Mouse (Mus musculus): ENCODE measurements at regions not wholly inside any gene's neighbourhood (a gene's known extent, or its start where the extent isn't known, plus 50 kb on each side); places are given as distances from the start of the nearest gene placed in this dataset.

GRCm38 (mm10) chr13:97645107-97646020, 115.1 kb downstream of the Gm10260 start:
- Histone ChIP-seq H3K27me3 (ENCODE audit: control insufficient read depth, insufficient read depth, low read length) (no peaks in the 10 kb centered on the region), H3K4me3 (ENCODE audit: low read depth, low read length) (no peak overlapping the region), H3K9me3 (ENCODE audit: control insufficient read depth, low read length) (no peaks in the 10 kb centered on the region), H3K27ac (ENCODE audit: low read depth, low read length) (no peak overlapping the region), H3K4me1 (ENCODE audit: control insufficient read depth, insufficient read depth, low read length) (no peaks in the 10 kb centered on the region), H3K9ac (replicated peaks; ENCODE audit: low read depth, low read length) (no peak overlapping the region), H3K4me2 (ENCODE audit: low read depth, low read length) (no peak overlapping the region), H3K36me3 (ENCODE audit: control insufficient read depth, insufficient read depth, low read length) (no peaks in the 10 kb centered on the region)
- ATAC-seq (ENCODE audit: low read depth): no peak
- 75% methylated on average over 15 of the region's 15 CpGs for WGBS

- no peak for ATAC-seq (ENCODE audit: low read depth)
- Histone ChIP-seq H3K36me3 (ENCODE audit: control insufficient read depth, insufficient read depth, low read length) (no peaks in the 10 kb centered on the region), H3K27me3 (ENCODE audit: control insufficient read depth, insufficient read depth, low read length) (no peaks in the 10 kb centered on the region), H3K9me3 (ENCODE audit: control insufficient read depth, low read length) (no peaks in the 10 kb centered on the region), H3K4me3 (ENCODE audit: low read depth, low read length) (no peak overlapping the region), H3K9ac (replicated peaks; ENCODE audit: low read depth, low read length) (no peak overlapping the region), H3K4me2 (ENCODE audit: low read depth, low read length) (no peak overlapping the region), H3K27ac (ENCODE audit: low read depth, low read length) (no peak overlapping the region), H3K4me1 (ENCODE audit: control insufficient read depth, insufficient read depth, low read length) (no peaks in the 10 kb centered on the region)
- 87% methylated on average over 3 of the region's 3 CpGs for WGBS
Observed at GRCm38 (mm10) chr13:97640236-97640635, 120.2 kb downstream of the Gm10260 start.

GRCm38 (mm10) chr13:97639656-97640055, 120.8 kb downstream of the Gm10260 start:
- Histone ChIP-seq H3K4me1 (ENCODE audit: control insufficient read depth, insufficient read depth, low read length) (no peaks in the 10 kb centered on the region), H3K36me3 (ENCODE audit: control insufficient read depth, insufficient read depth, low read length) (no peaks in the 10 kb centered on the region), H3K27ac (ENCODE audit: low read depth, low read length) (no peak overlapping the region), H3K27me3 (ENCODE audit: control insufficient read depth, insufficient read depth, low read length) (no peaks in the 10 kb centered on the region), H3K4me3 (ENCODE audit: low read depth, low read length) (no peak overlapping the region), H3K9ac (replicated peaks; ENCODE audit: low read depth, low read length) (no peak overlapping the region), H3K9me3 (ENCODE audit: control insufficient read depth, low read length) (no peaks in the 10 kb centered on the region), H3K4me2 (ENCODE audit: low read depth, low read length) (no peak overlapping the region)
- no peak for ATAC-seq (ENCODE audit: low read depth)
- 78% methylated on average over 3 of the region's 3 CpGs for WGBS

- Histone ChIP-seq H3K9me3 (ENCODE audit: control insufficient read depth, low read length) (no peaks in the 10 kb centered on the region), H3K36me3 (ENCODE audit: control insufficient read depth, insufficient read depth, low read length) (no peaks in the 10 kb centered on the region), H3K9ac (replicated peaks; ENCODE audit: low read depth, low read length) (no peak overlapping the region), H3K4me2 (ENCODE audit: low read depth, low read length) (no peak overlapping the region), H3K4me1 (ENCODE audit: control insufficient read depth, insufficient read depth, low read length) (no peaks in the 10 kb centered on the region), H3K27me3 (ENCODE audit: control insufficient read depth, insufficient read depth, low read length) (no peaks in the 10 kb centered on the region), H3K27ac (ENCODE audit: low read depth, low read length) (no peak overlapping the region), H3K4me3 (ENCODE audit: low read depth, low read length) (no peak overlapping the region)
- 70% methylated on average over 5 of the region's 5 CpGs for WGBS
- no peak for ATAC-seq (ENCODE audit: low read depth)
Observed at GRCm38 (mm10) chr13:97638457-97639088, 121.9 kb downstream of the Gm10260 start.

GRCm38 (mm10) chr13:97637506-97637905, 122.9 kb downstream of the Gm10260 start:
- H3K27me3 ChIP-seq (ENCODE audit: control insufficient read depth, insufficient read depth, low read length): no peaks in the 10 kb centered on the region
- H3K9ac ChIP-seq (replicated peaks; ENCODE audit: low read depth, low read length): no peak overlapping the region
- no peak overlapping the region for H3K27ac ChIP-seq (ENCODE audit: low read depth, low read length)
- H3K4me2 ChIP-seq (ENCODE audit: low read depth, low read length): no peak overlapping the region
- H3K36me3 ChIP-seq (ENCODE audit: control insufficient read depth, insufficient read depth, low read length): no peaks in the 10 kb centered on the region
- no peak for ATAC-seq (ENCODE audit: low read depth)
- no peak overlapping the region for H3K4me3 ChIP-seq (ENCODE audit: low read depth, low read length)
- no peaks in the 10 kb centered on the region for H3K4me1 ChIP-seq (ENCODE audit: control insufficient read depth, insufficient read depth, low read length)
- 95% methylated on average over 6 of the region's 6 CpGs for WGBS
- H3K9me3 ChIP-seq (ENCODE audit: control insufficient read depth, low read length): no peaks in the 10 kb centered on the region

GRCm38 (mm10) chr13:97634041-97634788, 126.2 kb downstream of the Gm10260 start:
- no peak overlapping the region for H3K4me3 ChIP-seq (ENCODE audit: low read depth, low read length)
- no peak for ATAC-seq (ENCODE audit: low read depth)

GRCm38 (mm10) chr13:97633551-97633950, 126.9 kb downstream of the Gm10260 start:
- Histone ChIP-seq H3K9ac (replicated peaks; ENCODE audit: low read depth, low read length) (no peak overlapping the region), H3K4me2 (ENCODE audit: low read depth, low read length) (no peak overlapping the region), H3K36me3 (ENCODE audit: control insufficient read depth, insufficient read depth, low read length) (no peaks in the 10 kb centered on the region), H3K27me3 (ENCODE audit: control insufficient read depth, insufficient read depth, low read length) (no peaks in the 10 kb centered on the region), H3K27ac (ENCODE audit: low read depth, low read length) (no peak overlapping the region), H3K4me1 (ENCODE audit: control insufficient read depth, insufficient read depth, low read length) (no peaks in the 10 kb centered on the region), H3K9me3 (ENCODE audit: control insufficient read depth, low read length) (no peaks in the 10 kb centered on the region), H3K4me3 (ENCODE audit: low read depth, low read length) (no peak overlapping the region)
- ATAC-seq (ENCODE audit: low read depth): no peak
- 80% methylated on average over 4 of the region's 4 CpGs for WGBS

More at GRCm38 (mm10) chr13:97634041-97634788, 126.2 kb downstream of the Gm10260 start:
- H3K27ac ChIP-seq (ENCODE audit: low read depth, low read length): no peak overlapping the region
- no peaks in the 10 kb centered on the region for H3K9me3 ChIP-seq (ENCODE audit: control insufficient read depth, low read length)
- H3K9ac ChIP-seq (replicated peaks; ENCODE audit: low read depth, low read length): no peak overlapping the region
- no peaks in the 10 kb centered on the region for H3K27me3 ChIP-seq (ENCODE audit: control insufficient read depth, insufficient read depth, low read length)
- H3K4me2 ChIP-seq (ENCODE audit: low read depth, low read length): no peak overlapping the region
- no peaks in the 10 kb centered on the region for H3K4me1 ChIP-seq (ENCODE audit: control insufficient read depth, insufficient read depth, low read length)
- 75% methylated on average over 8 of the region's 8 CpGs for WGBS
- no peaks in the 10 kb centered on the region for H3K36me3 ChIP-seq (ENCODE audit: control insufficient read depth, insufficient read depth, low read length)

- Histone ChIP-seq H3K4me1 (ENCODE audit: control insufficient read depth, insufficient read depth, low read length) (no peaks in the 10 kb centered on the region), H3K27ac (ENCODE audit: low read depth, low read length) (no peak overlapping the region), H3K36me3 (ENCODE audit: control insufficient read depth, insufficient read depth, low read length) (no peaks in the 10 kb centered on the region), H3K9ac (replicated peaks; ENCODE audit: low read depth, low read length) (no peak overlapping the region), H3K27me3 (ENCODE audit: control insufficient read depth, insufficient read depth, low read length) (no peaks in the 10 kb centered on the region), H3K4me3 (ENCODE audit: low read depth, low read length) (no peak overlapping the region), H3K4me2 (ENCODE audit: low read depth, low read length) (no peak overlapping the region), H3K9me3 (ENCODE audit: control insufficient read depth, low read length) (no peaks in the 10 kb centered on the region)
- no peak for ATAC-seq (ENCODE audit: low read depth)
- WGBS: 89% methylated on average over 13 of the region's 13 CpGs
Observed at GRCm38 (mm10) chr13:97631872-97632402, 128.5 kb downstream of the Gm10260 start.
